Mouse (Mus musculus): ENCODE data around the gene Gm7168.

DNA sequence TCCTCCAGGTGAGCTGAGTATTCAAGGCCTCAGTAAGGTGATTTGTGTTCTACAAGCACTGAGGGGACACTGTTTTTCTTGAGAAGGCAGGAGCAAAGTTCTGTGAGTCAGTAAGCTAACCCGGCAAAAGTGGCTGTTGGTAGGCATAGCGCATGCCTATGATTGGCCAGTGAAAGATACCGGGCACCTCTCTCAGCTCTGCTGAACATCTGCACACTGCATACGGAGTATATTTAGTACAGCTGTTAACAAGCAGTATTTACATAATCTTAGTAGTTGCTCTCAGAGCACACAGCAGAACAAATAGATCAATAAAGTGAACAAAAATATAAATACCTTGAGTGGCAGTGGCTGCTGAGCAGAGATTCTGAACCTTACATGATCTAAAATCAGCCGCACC lies 41.1 kb upstream of the Gm7168 start:
- TF ChIP-seq POU5F1 (IDR thresholded peaks at IDR 0.05; ENCODE audit: borderline replicate concordance, low read length) (no peak), CTCF (conservative IDR thresholded peaks at IDR 0.05; ENCODE audit: low read length) (no peak), NANOG (IDR thresholded peaks at IDR 0.05; ENCODE audit: borderline replicate concordance, low read length) (no peak)
